Mouse (Mus musculus): Measurements from ENCODE around the gene Capn8. TPM values are rescaled to one million over a fixed set of nuclear protein-coding genes. Genes with fewer than 3 reads are reported as not detected.
A peak's percentile ranks its signal among the peaks of the same experiment; 100 is the strongest.

The Capn8 gene
- polyA plus RNA-seq, 1 experiment from 2014 or later: not detected

DNA sequence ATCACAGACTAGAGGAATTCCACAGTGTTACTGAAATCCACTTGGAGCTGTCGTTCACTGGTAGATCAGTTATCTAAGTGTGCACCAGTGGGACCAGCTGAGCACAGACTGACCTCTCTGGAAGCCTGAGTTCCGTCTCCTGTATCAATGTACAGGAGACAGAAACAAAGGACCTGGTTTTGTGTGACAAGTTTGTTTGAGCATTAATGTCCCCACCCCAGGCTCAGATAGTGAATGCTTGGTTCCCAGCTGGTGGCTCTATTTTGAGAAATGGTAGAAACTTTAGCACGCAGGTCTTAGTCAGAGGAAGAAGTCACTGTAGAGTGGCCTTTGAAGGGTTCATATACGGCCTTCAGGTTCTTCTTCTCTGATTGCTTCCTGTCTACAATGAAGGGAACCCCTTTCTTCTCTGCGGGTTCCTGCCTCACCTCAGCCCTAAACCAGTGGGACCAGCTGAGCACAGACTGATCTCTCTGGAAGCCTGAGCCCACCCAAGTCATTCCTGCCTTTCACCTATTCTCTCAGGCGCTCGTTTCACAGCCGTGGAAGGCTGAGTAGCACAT lies 43.8 kb upstream of the Capn8 start:
- 79% methylated on average over 8 of the region's 8 CpGs for WGBS
- H3K27me3 ChIP-seq (ENCODE audit: control insufficient read depth, insufficient read depth, low read length): no peaks in the 10 kb centered on the region; the same call in 1 of the 2 replicates
- no peak overlapping the region for H3K27ac ChIP-seq (replicated peaks; ENCODE audit: low read depth, low read length)
- ATAC-seq (ENCODE audit: low FRiP score, low TSS enrichment) (no peak), DNase-seq (no peak)
- no peaks in the 10 kb centered on the region for H3K36me3 ChIP-seq (ENCODE audit: control insufficient read depth, insufficient read depth, low read length)
- peaks cover 8% of the 10 kb centered on the region for H3K4me1 ChIP-seq (ENCODE audit: control insufficient read depth, insufficient read depth, low read length)
- no peak overlapping the region for H3K9ac ChIP-seq (replicated peaks; ENCODE audit: low read length)
- H3K9me3 ChIP-seq (ENCODE audit: control insufficient read depth, low read length): no peaks in the 10 kb centered on the region
- no peak overlapping the region for H3K4me3 ChIP-seq (replicated peaks; ENCODE audit: low read depth, low read length)
- H3K4me2 ChIP-seq (ENCODE audit: low read length): no peak overlapping the region

GRCm38 (mm10) chr1:182522961-182523360 lies 41.8 kb upstream of the Capn8 start:
- Histone ChIP-seq H3K9me3 (ENCODE audit: control insufficient read depth, low read length) (no peaks in the 10 kb centered on the region), H3K36me3 (ENCODE audit: control insufficient read depth, insufficient read depth, low read length) (no peaks in the 10 kb centered on the region), H3K9ac (replicated peaks; ENCODE audit: low read length) (no peak overlapping the region), H3K27ac (replicated peaks; ENCODE audit: low read depth, low read length) (no peak overlapping the region), H3K27me3 (ENCODE audit: control insufficient read depth, insufficient read depth, low read length) (no peaks in the 10 kb centered on the region; the same call in 1 of the 2 replicates), H3K4me3 (replicated peaks; ENCODE audit: low read depth, low read length) (no peak overlapping the region), H3K4me2 (ENCODE audit: low read length) (no peak overlapping the region), H3K4me1 (ENCODE audit: control insufficient read depth, insufficient read depth, low read length) (no peaks in the 10 kb centered on the region)
- WGBS: 82% methylated on average over 5 of the region's 5 CpGs
- ATAC-seq (ENCODE audit: low FRiP score, low TSS enrichment) (no peak), DNase-seq (no peak)

GRCm38 (mm10) chr1:182523692-182524091 lies 41.1 kb upstream of the Capn8 start:
- 82% methylated on average over 3 of the region's 3 CpGs for WGBS

DNA sequence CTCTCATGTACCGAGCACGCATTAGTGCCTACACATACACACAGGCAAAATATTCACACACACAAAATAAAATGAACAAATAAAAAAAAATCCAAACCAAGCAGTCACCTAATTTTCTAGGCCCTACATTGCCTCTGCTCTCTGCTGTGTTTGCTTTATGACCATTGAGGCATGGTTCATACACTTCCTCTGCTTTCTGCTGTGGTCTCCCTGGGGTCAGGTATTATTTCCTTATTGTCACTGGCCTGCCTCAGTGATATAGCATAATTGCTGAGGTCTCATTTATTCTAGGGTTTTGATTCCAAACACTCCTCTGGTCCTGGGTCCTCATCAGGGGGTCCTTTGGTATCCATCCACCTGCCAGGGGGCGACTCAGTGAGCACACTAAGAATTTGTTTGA lies 39.2 kb upstream of the Capn8 start:
- H3K4me2 ChIP-seq (ENCODE audit: low read length): no peak overlapping the region
- 85% methylated on average over 3 of the region's 3 CpGs for WGBS
- H3K4me1 ChIP-seq (ENCODE audit: control insufficient read depth, insufficient read depth, low read length): 0 out of 2 replicates have a peak, but pooled peaks cover 5% of the 10 kb centered on the region
- H3K27me3 ChIP-seq (ENCODE audit: control insufficient read depth, insufficient read depth, low read length): no peaks in the 10 kb centered on the region
- H3K36me3 ChIP-seq (ENCODE audit: control insufficient read depth, insufficient read depth, low read length): no peaks in the 10 kb centered on the region
- no peak overlapping the region for H3K4me3 ChIP-seq (replicated peaks; ENCODE audit: low read depth, low read length)
- ATAC-seq (ENCODE audit: low FRiP score, low TSS enrichment) (no peak), DNase-seq (no peak)
- H3K9me3 ChIP-seq (ENCODE audit: control insufficient read depth, low read length): no peaks in the 10 kb centered on the region
- H3K27ac ChIP-seq (replicated peaks; ENCODE audit: low read depth, low read length): no peak overlapping the region
- H3K9ac ChIP-seq (replicated peaks; ENCODE audit: low read length): no peak overlapping the region

More at GRCm38 (mm10) chr1:182523692-182524091, 41.1 kb upstream of the Capn8 start:
- Histone ChIP-seq H3K27me3 (ENCODE audit: control insufficient read depth, insufficient read depth, low read length) (no peaks in the 10 kb centered on the region), H3K4me3 (replicated peaks; ENCODE audit: low read depth, low read length) (no peak overlapping the region), H3K27ac (replicated peaks; ENCODE audit: low read depth, low read length) (no peak overlapping the region), H3K9ac (replicated peaks; ENCODE audit: low read length) (no peak overlapping the region), H3K9me3 (ENCODE audit: control insufficient read depth, low read length) (no peaks in the 10 kb centered on the region), H3K4me2 (ENCODE audit: low read length) (no peak overlapping the region), H3K36me3 (ENCODE audit: control insufficient read depth, insufficient read depth, low read length) (no peaks in the 10 kb centered on the region), H3K4me1 (ENCODE audit: control insufficient read depth, insufficient read depth, low read length) (0 out of 2 replicates have a peak, but pooled peaks cover 5% of the 10 kb centered on the region)
- no peak for ATAC-seq (ENCODE audit: low FRiP score, low TSS enrichment)
- DNase-seq: no peak

GRCm38 (mm10) chr1:182527261-182527766 lies 37.5 kb upstream of the Capn8 start:
- Histone ChIP-seq H3K9me3 (ENCODE audit: control insufficient read depth, low read length) (no peaks in the 10 kb centered on the region), H3K4me1 (ENCODE audit: control insufficient read depth, insufficient read depth, low read length) (0 out of 2 replicates have a peak, but pooled peaks cover 5% of the 10 kb centered on the region), H3K4me3 (replicated peaks; ENCODE audit: low read depth, low read length) (no peak overlapping the region), H3K27me3 (ENCODE audit: control insufficient read depth, insufficient read depth, low read length) (no peaks in the 10 kb centered on the region), H3K4me2 (ENCODE audit: low read length) (no peak overlapping the region), H3K27ac (replicated peaks; ENCODE audit: low read depth, low read length) (no peak overlapping the region), H3K36me3 (ENCODE audit: control insufficient read depth, insufficient read depth, low read length) (no peaks in the 10 kb centered on the region), H3K9ac (replicated peaks; ENCODE audit: low read length) (no peak overlapping the region)
- WGBS: 47% methylated on average over 13 of the region's 13 CpGs
- ATAC-seq (ENCODE audit: low FRiP score, low TSS enrichment) (no peak), DNase-seq (no peak)

GRCm38 (mm10) chr1:182527921-182528858 lies 36.6 kb upstream of the Capn8 start:
- ATAC-seq (ENCODE audit: low FRiP score, low TSS enrichment) (no peak), DNase-seq (peak; percentile 35)
- peak overlapping the region; percentile 33 for H3K4me2 ChIP-seq (ENCODE audit: low read length)
- no peaks in the 10 kb centered on the region for H3K27me3 ChIP-seq (ENCODE audit: control insufficient read depth, insufficient read depth, low read length)
- no peak overlapping the region for H3K27ac ChIP-seq (replicated peaks; ENCODE audit: low read depth, low read length)
- no peaks in the 10 kb centered on the region for H3K36me3 ChIP-seq (ENCODE audit: control insufficient read depth, insufficient read depth, low read length)
- no peak overlapping the region for H3K4me3 ChIP-seq (replicated peaks; ENCODE audit: low read depth, low read length)
- no peak overlapping the region for H3K9ac ChIP-seq (replicated peaks; ENCODE audit: low read length)
- 0 out of 2 replicates have a peak, but pooled peaks cover 5% of the 10 kb centered on the region for H3K4me1 ChIP-seq (ENCODE audit: control insufficient read depth, insufficient read depth, low read length)
- H3K9me3 ChIP-seq (ENCODE audit: control insufficient read depth, low read length): no peaks in the 10 kb centered on the region
- 5% methylated on average over 19 of the region's 19 CpGs for WGBS

DNA sequence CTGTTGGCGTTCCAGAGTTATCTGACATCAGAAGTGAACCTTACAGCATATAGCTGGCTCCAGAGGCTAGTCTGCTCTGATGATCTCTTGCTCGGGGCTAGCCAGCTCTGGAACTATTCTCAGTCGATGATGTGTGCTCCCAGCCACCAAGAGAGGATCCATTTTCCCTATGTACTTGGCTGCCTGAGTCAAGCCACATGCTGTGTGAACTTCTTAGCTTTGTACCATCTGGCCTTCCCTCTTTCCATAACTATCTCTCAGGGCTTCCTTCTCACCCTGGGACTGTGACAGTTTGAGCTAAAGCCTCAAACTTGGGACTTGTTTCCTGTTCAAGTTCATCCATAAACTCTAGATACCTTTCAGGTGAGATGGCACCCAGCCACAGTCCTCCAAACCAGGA lies 31.2 kb upstream of the Capn8 start:
- no peak for ATAC-seq (ENCODE audit: low FRiP score, low TSS enrichment)
- Histone ChIP-seq H3K9me3 (ENCODE audit: control insufficient read depth, low read length) (no peaks in the 10 kb centered on the region), H3K4me3 (replicated peaks; ENCODE audit: low read depth, low read length) (no peak overlapping the region), H3K4me2 (ENCODE audit: low read length) (no peak overlapping the region), H3K36me3 (ENCODE audit: control insufficient read depth, insufficient read depth, low read length) (no peaks in the 10 kb centered on the region), H3K9ac (replicated peaks; ENCODE audit: low read length) (no peak overlapping the region), H3K4me1 (ENCODE audit: control insufficient read depth, insufficient read depth, low read length) (no peaks in the 10 kb centered on the region), H3K27me3 (ENCODE audit: control insufficient read depth, insufficient read depth, low read length) (no peaks in the 10 kb centered on the region), H3K27ac (replicated peaks; ENCODE audit: low read depth, low read length) (no peak overlapping the region)
- 76% methylated on average over 3 of the region's 3 CpGs for WGBS
- DNase-seq: no peak

DNA sequence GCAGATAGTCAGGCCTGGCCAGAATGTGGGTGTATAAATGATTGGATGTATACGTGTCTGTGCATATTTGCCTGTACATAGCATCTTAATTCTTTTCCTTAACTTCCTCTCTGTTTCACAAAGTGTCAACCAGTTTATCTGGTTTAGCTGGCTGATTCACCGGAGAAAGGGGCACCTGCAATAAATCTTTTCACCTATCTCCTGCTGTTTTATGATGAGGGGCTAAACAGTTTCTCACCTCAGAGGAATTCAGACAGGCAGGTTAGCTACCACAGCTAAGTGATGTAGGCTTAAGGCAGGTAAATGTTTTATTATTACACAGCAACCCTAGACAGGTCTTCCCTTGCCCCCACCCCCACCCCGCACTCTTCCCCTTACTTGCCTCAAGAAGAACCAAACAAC lies 29.7 kb upstream of the Capn8 start:
- no peak overlapping the region for H3K4me3 ChIP-seq (replicated peaks; ENCODE audit: low read depth, low read length)
- DNase-seq: no peak
- 96% methylated on average over 3 of the region's 3 CpGs for WGBS
- no peak overlapping the region for H3K4me2 ChIP-seq (ENCODE audit: low read length)
- no peak overlapping the region for H3K27ac ChIP-seq (replicated peaks; ENCODE audit: low read depth, low read length)
- no peaks in the 10 kb centered on the region for H3K9me3 ChIP-seq (ENCODE audit: control insufficient read depth, low read length)
- H3K4me1 ChIP-seq (ENCODE audit: control insufficient read depth, insufficient read depth, low read length): 0 out of 2 replicates have a peak, but pooled peaks cover 3% of the 10 kb centered on the region
- no peaks in the 10 kb centered on the region for H3K36me3 ChIP-seq (ENCODE audit: control insufficient read depth, insufficient read depth, low read length)
- no peak for ATAC-seq (ENCODE audit: low FRiP score, low TSS enrichment)
- no peak overlapping the region for H3K9ac ChIP-seq (replicated peaks; ENCODE audit: low read length)
- H3K27me3 ChIP-seq (ENCODE audit: control insufficient read depth, insufficient read depth, low read length): no peaks in the 10 kb centered on the region
